Mouse (Mus musculus): ENCODE measurements around the gene Fam234a. TPM values are rescaled to one million over a fixed set of nuclear protein-coding genes. Genes with fewer than 3 reads are reported as not detected.

The Fam234a gene
- polyA plus RNA-seq, 1 experiment from 2014 or later: 31.2 TPM

GRCm38 (mm10) chr17:26239551-26239950, 4.5 kb downstream of the Fam234a start:
- H3K27ac ChIP-seq: no peak overlapping the region
- H3K4me3 ChIP-seq (replicated peaks; ENCODE audit: low read length): no peak overlapping the region
- peaks cover 10% of the 10 kb centered on the region; the same call in 1 of the 2 replicates for H3K4me1 ChIP-seq (replicated peaks; ENCODE audit: control insufficient read depth, insufficient read depth, low read length)
- no peaks in the 10 kb centered on the region for H3K27me3 ChIP-seq (ENCODE audit: control insufficient read depth, insufficient read depth, low read length)
- no peak overlapping the region for H3K9ac ChIP-seq
- H3K4me2 ChIP-seq (replicated peaks): no peak overlapping the region
- no peak for DNase-seq (ENCODE audit: low spot score)
- H3K36me3 ChIP-seq (replicated peaks; ENCODE audit: control insufficient read depth, insufficient read depth): no peaks in the 10 kb centered on the region
- ATAC-seq (ENCODE audit: low FRiP score): no peak
- 71% methylated on average over 2 of the region's 2 CpGs for WGBS
- no peaks in the 10 kb centered on the region for H3K9me3 ChIP-seq (ENCODE audit: control insufficient read depth, low read length)

GRCm38 (mm10) chr17:26237667-26238066, 6.4 kb downstream of the Fam234a start:
- Histone ChIP-seq H3K4me2 (replicated peaks) (no peak overlapping the region), H3K36me3 (replicated peaks; ENCODE audit: control insufficient read depth, insufficient read depth) (no peaks in the 10 kb centered on the region), H3K4me3 (replicated peaks; ENCODE audit: low read length) (no peak overlapping the region), H3K9ac (no peak overlapping the region), H3K4me1 (replicated peaks; ENCODE audit: control insufficient read depth, insufficient read depth, low read length) (peaks cover 4% of the 10 kb centered on the region; the same call in 1 of the 2 replicates), H3K27ac (no peak overlapping the region), H3K9me3 (ENCODE audit: control insufficient read depth, low read length) (no peaks in the 10 kb centered on the region), H3K27me3 (ENCODE audit: control insufficient read depth, insufficient read depth, low read length) (no peaks in the 10 kb centered on the region)
- 91% methylated on average over 10 of the region's 10 CpGs for WGBS
- DNase-seq (ENCODE audit: low spot score) (no peak), ATAC-seq (ENCODE audit: low FRiP score) (no peak)

- no peaks in the 10 kb centered on the region for H3K36me3 ChIP-seq (replicated peaks; ENCODE audit: control insufficient read depth, insufficient read depth)
- H3K27ac ChIP-seq: 0 out of 2 replicates have a peak overlapping the region, but pooled peaks have one; percentile 11
- no peaks in the 10 kb centered on the region for H3K27me3 ChIP-seq (ENCODE audit: control insufficient read depth, insufficient read depth, low read length)
- 66% methylated on average over 13 of the region's 13 CpGs for WGBS
- no peaks in the 10 kb centered on the region for H3K9me3 ChIP-seq (ENCODE audit: control insufficient read depth, low read length)
- DNase-seq (ENCODE audit: low spot score): no peak
- H3K4me1 ChIP-seq (replicated peaks; ENCODE audit: control insufficient read depth, insufficient read depth, low read length): no peaks in the 10 kb centered on the region
- H3K4me3 ChIP-seq (replicated peaks; ENCODE audit: low read length): no peak overlapping the region
- no peak overlapping the region for H3K9ac ChIP-seq
- H3K4me2 ChIP-seq (replicated peaks): no peak overlapping the region
- no peak for ATAC-seq (ENCODE audit: low FRiP score)
These were observed 8.8 kb downstream of the Fam234a start for GRCm38 (mm10) chr17:26235077-26235815.

- H3K27me3 ChIP-seq (ENCODE audit: control insufficient read depth, insufficient read depth, low read length): no peaks in the 10 kb centered on the region
- H3K4me1 ChIP-seq (replicated peaks; ENCODE audit: control insufficient read depth, insufficient read depth, low read length): no peaks in the 10 kb centered on the region
- DNase-seq (ENCODE audit: low spot score) (no peak), ATAC-seq (ENCODE audit: low FRiP score) (no peak)
- H3K9me3 ChIP-seq (ENCODE audit: control insufficient read depth, low read length): no peaks in the 10 kb centered on the region
- 89% methylated on average over 8 of the region's 8 CpGs for WGBS
- H3K36me3 ChIP-seq (replicated peaks; ENCODE audit: control insufficient read depth, insufficient read depth): no peaks in the 10 kb centered on the region
- H3K4me3 ChIP-seq (replicated peaks; ENCODE audit: low read length): no peak overlapping the region
- no peak overlapping the region for H3K27ac ChIP-seq
- no peak overlapping the region for H3K9ac ChIP-seq
- no peak overlapping the region for H3K4me2 ChIP-seq (replicated peaks)
These were observed 9.7 kb downstream of the Fam234a start for GRCm38 (mm10) chr17:26234386-26234785.

- DNase-seq (ENCODE audit: low spot score) (no peak), ATAC-seq (ENCODE audit: low FRiP score) (no peak)
- Histone ChIP-seq H3K27ac (no peak overlapping the region), H3K36me3 (replicated peaks; ENCODE audit: control insufficient read depth, insufficient read depth) (no peaks in the 10 kb centered on the region), H3K4me3 (replicated peaks; ENCODE audit: low read length) (no peak overlapping the region), H3K9me3 (ENCODE audit: control insufficient read depth, low read length) (no peaks in the 10 kb centered on the region), H3K4me2 (replicated peaks) (no peak overlapping the region), H3K9ac (no peak overlapping the region), H3K27me3 (ENCODE audit: control insufficient read depth, insufficient read depth, low read length) (no peaks in the 10 kb centered on the region), H3K4me1 (replicated peaks; ENCODE audit: control insufficient read depth, insufficient read depth, low read length) (no peaks in the 10 kb centered on the region)
- 75% methylated on average over 8 of the region's 8 CpGs for WGBS
These were observed 11.2 kb downstream of the Fam234a start for GRCm38 (mm10) chr17:26232863-26233262.

- no peak overlapping the region for H3K9ac ChIP-seq
- DNase-seq (ENCODE audit: low spot score): no peak
- no peaks in the 10 kb centered on the region for H3K4me1 ChIP-seq (replicated peaks; ENCODE audit: control insufficient read depth, insufficient read depth, low read length)
- no peaks in the 10 kb centered on the region for H3K36me3 ChIP-seq (replicated peaks; ENCODE audit: control insufficient read depth, insufficient read depth)
- no peak for ATAC-seq (ENCODE audit: low FRiP score)
- WGBS: 85% methylated on average over 5 of the region's 5 CpGs
- H3K27me3 ChIP-seq (ENCODE audit: control insufficient read depth, insufficient read depth, low read length): no peaks in the 10 kb centered on the region
- H3K27ac ChIP-seq: no peak overlapping the region
- H3K9me3 ChIP-seq (ENCODE audit: control insufficient read depth, low read length): no peaks in the 10 kb centered on the region
- no peak overlapping the region for H3K4me2 ChIP-seq (replicated peaks)
- H3K4me3 ChIP-seq (replicated peaks; ENCODE audit: low read length): no peak overlapping the region
These were observed 12.9 kb downstream of the Fam234a start for GRCm38 (mm10) chr17:26231156-26231555.

GRCm38 (mm10) chr17:26229776-26230175, 14.3 kb downstream of the Fam234a start:
- no peak for ATAC-seq (ENCODE audit: low FRiP score)
- Histone ChIP-seq H3K9me3 (ENCODE audit: control insufficient read depth, low read length) (no peaks in the 10 kb centered on the region), H3K27me3 (ENCODE audit: control insufficient read depth, insufficient read depth, low read length) (no peaks in the 10 kb centered on the region), H3K9ac (no peak overlapping the region), H3K4me2 (replicated peaks) (no peak overlapping the region), H3K36me3 (replicated peaks; ENCODE audit: control insufficient read depth, insufficient read depth) (no peaks in the 10 kb centered on the region), H3K4me1 (replicated peaks; ENCODE audit: control insufficient read depth, insufficient read depth, low read length) (no peaks in the 10 kb centered on the region), H3K27ac (no peak overlapping the region), H3K4me3 (replicated peaks; ENCODE audit: low read length) (no peak overlapping the region)
- WGBS: 93% methylated on average over 5 of the region's 5 CpGs
- DNase-seq (ENCODE audit: low spot score): no peak

GRCm38 (mm10) chr17:26225150-26225549, 18.9 kb downstream of the Fam234a start:
- H3K36me3 ChIP-seq (replicated peaks; ENCODE audit: control insufficient read depth, insufficient read depth): no peaks in the 10 kb centered on the region; the same call in 1 of the 2 replicates
- ATAC-seq (ENCODE audit: low FRiP score) (no peak), DNase-seq (ENCODE audit: low spot score) (no peak)
- H3K9ac ChIP-seq: no peak overlapping the region
- no peak overlapping the region for H3K4me2 ChIP-seq (replicated peaks)
- 87% methylated on average over 12 of the region's 12 CpGs for WGBS
- no peak overlapping the region for H3K27ac ChIP-seq
- no peaks in the 10 kb centered on the region for H3K9me3 ChIP-seq (ENCODE audit: control insufficient read depth, low read length)
- no peaks in the 10 kb centered on the region for H3K4me1 ChIP-seq (replicated peaks; ENCODE audit: control insufficient read depth, insufficient read depth, low read length)
- H3K4me3 ChIP-seq (replicated peaks; ENCODE audit: low read length): no peak overlapping the region
- H3K27me3 ChIP-seq (ENCODE audit: control insufficient read depth, insufficient read depth, low read length): no peaks in the 10 kb centered on the region

- no peaks in the 10 kb centered on the region for H3K4me1 ChIP-seq (replicated peaks; ENCODE audit: control insufficient read depth, insufficient read depth, low read length)
- DNase-seq (ENCODE audit: low spot score) (no peak), ATAC-seq (ENCODE audit: low FRiP score) (no peak)
- H3K4me2 ChIP-seq (replicated peaks): no peak overlapping the region
- peaks cover 17% of the 10 kb centered on the region for H3K36me3 ChIP-seq (replicated peaks; ENCODE audit: control insufficient read depth, insufficient read depth)
- H3K9ac ChIP-seq: no peak overlapping the region
- no peaks in the 10 kb centered on the region for H3K9me3 ChIP-seq (ENCODE audit: control insufficient read depth, low read length)
- 73% methylated on average over 2 of the region's 2 CpGs for WGBS
- H3K27ac ChIP-seq: no peak overlapping the region
- H3K27me3 ChIP-seq (ENCODE audit: control insufficient read depth, insufficient read depth, low read length): no peaks in the 10 kb centered on the region
- H3K4me3 ChIP-seq (replicated peaks; ENCODE audit: low read length): no peak overlapping the region
These were observed 22.5 kb downstream of the Fam234a start for GRCm38 (mm10) chr17:26221508-26221907.

All from hindbrain, embryonic 14.5 days (tissue).